Mouse (Mus musculus): ENCODE results near the gene Rnf150. TPM values are rescaled to one million over a fixed set of nuclear protein-coding genes. Genes with fewer than 3 reads are reported as not detected.

Gene Rnf150
- polyA plus RNA-seq, 1 experiment: 12.2 TPM

DNA sequence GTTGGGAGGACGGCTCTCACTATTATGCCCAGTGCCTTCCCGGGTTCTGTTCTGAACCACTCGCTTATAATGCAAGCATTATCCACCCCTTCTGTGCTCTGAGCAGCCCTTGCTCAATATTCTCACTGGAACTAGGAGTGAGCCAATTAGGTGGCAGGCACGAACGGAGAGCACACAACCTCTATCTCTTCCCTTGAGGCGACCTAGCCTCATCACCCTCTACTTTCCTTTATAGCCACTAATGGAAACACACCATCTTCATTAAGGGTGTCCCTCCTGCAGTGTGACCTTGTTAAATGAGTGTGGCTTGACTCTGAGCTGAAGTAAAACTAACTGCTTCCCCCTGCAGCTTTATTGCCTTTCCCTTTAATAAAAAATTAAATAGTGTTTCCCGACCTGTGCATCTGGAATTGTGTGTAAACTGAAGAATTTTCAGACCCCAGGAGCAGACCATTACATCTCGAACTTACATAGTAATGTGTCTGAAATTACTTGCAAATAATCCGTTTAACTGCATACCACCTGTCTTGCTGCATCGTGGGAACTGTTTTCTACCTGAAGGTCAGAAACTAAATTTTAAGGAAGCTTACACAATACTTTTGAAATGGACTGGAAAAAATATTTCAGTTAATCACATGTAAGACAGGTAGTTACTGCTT lies 26.0 kb downstream of the Rnf150 start:
- no peak for DNase-seq (ENCODE audit: low spot score)

GRCm38 (mm10) chr8:82895091-82895490 lies 31.9 kb downstream of the Rnf150 start:
- DNase-seq (ENCODE audit: low spot score): no peak

DNA sequence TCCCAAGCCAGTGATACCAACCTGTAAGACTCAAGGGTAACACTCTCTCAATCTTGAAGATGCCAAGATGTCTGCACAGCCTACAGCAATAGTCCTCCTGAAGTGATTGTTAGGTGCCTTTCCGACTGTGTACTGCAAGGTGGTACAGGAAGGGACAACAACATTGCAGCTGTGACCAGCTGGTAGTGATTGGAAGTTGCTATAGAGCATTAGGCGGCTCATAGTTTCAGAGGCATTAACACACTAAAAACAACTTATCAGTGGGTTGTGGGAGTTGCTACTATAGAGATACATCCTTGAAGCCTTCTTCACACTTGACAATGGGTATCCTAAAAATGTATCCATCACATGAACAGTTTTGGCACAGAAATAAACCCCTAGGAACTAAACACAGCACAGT lies 33.6 kb downstream of the Rnf150 start:
- no peak for DNase-seq (ENCODE audit: low spot score)

- DNase-seq (ENCODE audit: low spot score): no peak
Measured at GRCm38 (mm10) chr8:82897628-82898458, 34.7 kb downstream of the Rnf150 start.

DNA sequence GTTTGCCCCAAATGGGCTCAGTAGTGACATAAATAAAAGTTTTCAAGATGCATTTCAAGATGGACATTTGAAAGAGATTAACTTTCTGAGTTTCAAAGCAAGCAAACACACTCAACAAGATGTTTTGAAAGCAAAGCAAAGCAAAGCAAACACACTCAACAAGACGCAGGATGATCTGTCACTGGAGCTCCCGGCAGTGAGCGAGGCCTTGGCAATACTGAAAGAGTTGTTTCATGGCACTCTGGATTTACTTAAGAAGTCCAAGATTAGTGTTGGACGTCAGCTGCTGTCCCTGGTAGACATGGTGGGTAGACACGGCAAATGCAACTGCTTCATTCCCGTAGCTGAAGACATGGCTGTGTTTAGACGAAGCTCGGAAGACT lies 35.3 kb downstream of the Rnf150 start:
- DNase-seq (ENCODE audit: low spot score): no peak

- DNase-seq (ENCODE audit: low spot score): no peak
Measured at GRCm38 (mm10) chr8:82900958-82901357, 37.8 kb downstream of the Rnf150 start.

DNA sequence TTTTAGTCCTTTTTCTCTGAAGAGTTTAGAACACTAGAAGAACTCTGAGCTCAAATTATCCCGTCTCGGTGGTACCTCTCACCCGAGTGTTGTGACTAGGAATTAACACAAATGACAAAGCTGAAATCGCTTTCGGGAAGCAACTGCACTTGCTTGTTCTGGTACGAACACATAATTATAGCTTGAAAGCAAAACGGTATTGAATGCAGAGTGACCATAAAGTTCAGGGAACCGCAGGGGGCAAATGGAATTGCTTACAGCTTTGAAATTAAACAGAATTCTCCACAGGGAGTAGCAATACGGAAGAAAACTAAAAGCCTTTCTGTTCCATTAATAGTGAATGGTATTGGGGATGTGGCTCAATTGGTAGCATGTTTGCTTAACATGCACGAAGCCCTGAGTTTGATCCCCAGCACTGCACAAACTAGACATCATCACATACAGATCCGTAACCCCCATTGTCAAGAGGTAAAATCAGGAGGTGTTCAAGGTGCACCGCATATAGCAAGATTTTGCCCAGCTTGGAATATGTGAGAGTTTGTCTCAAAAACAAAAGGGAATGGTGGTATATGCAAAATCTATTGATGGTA lies 38.5 kb downstream of the Rnf150 start:
- DNase-seq (ENCODE audit: low spot score): no peak

DNA sequence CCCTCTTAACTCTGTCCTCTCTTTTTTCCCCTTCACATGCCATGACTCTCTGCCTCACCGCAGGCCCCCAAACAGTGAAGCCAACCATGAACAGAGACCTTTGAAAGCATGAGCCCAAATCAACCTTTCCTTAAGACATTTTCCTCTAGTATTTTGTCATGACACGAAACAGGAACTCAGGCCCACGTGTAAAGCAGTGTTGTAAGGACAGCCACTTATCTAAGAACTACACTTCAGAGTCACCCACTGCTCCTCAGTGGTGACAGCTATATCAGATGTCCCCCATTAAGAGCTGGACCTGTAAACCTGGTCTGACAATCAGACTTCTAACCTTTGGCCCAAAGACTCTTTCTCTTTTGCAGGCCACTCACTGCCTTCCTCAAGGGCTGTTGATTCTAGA lies 40.3 kb downstream of the Rnf150 start:
- DNase-seq (ENCODE audit: low spot score): no peak

DNA sequence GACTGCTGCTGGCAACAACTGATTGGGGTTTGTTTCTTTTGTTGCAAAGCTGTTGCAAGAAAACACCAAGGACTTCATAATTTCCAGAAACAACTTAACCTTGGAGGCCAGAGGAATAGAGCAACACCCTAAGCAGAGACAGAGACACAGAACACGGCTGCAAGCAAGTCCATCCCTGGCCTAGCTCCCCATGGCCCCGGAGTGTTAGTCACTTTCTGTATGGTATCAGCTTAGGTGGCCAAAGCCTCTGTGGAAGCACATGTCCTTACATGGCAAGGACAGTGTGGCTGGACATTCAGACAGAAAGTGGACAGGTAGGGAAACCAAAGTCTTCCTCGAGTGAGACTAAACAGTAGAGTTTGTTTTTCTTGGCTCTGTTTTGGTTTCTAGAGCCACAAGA lies 44.1 kb downstream of the Rnf150 start:
- DNase-seq (ENCODE audit: low spot score): no peak

DNA sequence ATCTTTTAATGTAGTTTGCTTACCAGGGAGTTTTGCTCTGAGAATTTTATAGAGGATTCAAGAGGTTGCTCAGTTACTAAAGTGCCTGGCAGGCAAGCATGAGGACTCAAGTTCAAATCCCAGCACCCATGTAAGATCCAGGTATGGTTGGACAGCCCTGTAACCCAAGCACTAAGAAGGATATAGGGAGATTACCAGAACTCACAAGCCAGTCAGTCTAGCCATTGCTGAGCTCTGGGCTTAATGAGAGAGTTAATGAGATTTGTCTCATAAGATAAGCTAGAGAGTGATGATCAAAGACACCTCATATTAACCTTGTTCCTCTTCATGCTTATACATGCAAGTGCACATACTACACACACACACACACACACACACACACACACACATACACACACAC lies 48.3 kb downstream of the Rnf150 start:
- no peak for DNase-seq (ENCODE audit: low spot score)

DNA sequence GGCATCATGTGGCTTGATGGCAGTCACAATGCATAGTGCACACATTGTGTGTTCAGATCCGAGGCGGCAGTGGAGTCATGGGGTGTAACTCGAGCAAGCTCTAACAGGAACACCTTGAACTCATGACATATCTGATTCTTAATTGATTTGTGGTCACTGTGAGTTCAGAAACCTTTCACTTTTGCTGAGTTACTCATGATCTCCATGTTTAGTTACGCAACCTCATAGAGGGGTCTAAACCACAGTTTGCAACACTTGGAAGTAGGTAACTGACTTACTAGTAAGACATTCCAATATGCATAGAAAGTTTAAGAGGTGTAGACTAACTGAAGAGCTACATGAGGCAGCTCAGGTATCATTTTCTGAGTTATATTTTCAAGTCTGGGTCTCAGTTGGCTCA lies 49.1 kb downstream of the Rnf150 start:
- DNase-seq (ENCODE audit: low spot score): no peak

DNA sequence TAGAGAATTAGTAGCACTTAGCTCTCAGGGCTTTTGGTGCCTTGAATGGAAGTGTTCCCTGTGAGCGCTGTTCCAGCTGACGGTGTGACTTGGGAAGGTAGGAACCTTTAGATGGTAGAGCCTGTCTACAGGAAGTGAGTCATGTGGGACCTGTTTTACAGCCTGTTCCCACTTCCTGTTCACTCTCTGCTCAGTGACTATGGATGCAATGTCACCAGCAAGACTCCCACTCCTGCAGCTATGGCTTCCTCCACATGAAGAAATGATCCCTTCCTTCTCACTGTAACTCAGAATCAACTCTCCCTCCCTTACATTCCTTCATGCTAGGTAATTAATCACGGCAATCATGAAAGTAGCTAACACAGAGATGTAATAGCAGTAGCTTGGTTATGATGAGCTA lies 51.4 kb downstream of the Rnf150 start:
- DNase-seq (ENCODE audit: low spot score): no peak

GRCm38 (mm10) chr8:82916851-82917539 lies 53.8 kb downstream of the Rnf150 start:
- DNase-seq (ENCODE audit: low spot score): no peak

- DNase-seq (ENCODE audit: low spot score): no peak
Measured at GRCm38 (mm10) chr8:82917540-82918316, 54.6 kb downstream of the Rnf150 start.

DNA sequence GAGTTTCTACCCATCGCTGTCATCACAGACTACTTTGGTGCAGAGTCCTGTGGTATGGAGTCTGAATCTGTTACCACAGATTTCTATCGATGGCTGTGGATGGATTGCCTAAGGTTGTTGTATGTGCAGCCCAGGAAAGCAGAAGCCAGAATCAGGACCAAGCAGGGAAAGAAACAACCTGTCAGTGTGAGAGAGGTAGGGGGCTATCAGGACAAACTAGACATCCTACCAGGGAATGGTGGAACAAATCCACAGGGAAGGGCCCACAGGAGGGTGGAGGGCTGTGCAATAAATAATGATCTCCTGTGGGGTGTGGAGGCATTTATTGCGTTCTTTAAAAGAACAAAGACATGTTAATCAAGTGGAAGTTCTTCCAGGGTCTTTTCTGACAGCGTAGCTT lies 56.5 kb downstream of the Rnf150 start:
- DNase-seq (ENCODE audit: low spot score): no peak

GRCm38 (mm10) chr8:82920124-82920523 lies 57.0 kb downstream of the Rnf150 start:
- DNase-seq (ENCODE audit: low spot score): no peak

GRCm38 (mm10) chr8:82925286-82925685 lies 62.1 kb downstream of the Rnf150 start:
- DNase-seq (ENCODE audit: low spot score): no peak

- no peak for DNase-seq (ENCODE audit: low spot score)
Measured at GRCm38 (mm10) chr8:82926518-82926917, 63.4 kb downstream of the Rnf150 start.

DNA sequence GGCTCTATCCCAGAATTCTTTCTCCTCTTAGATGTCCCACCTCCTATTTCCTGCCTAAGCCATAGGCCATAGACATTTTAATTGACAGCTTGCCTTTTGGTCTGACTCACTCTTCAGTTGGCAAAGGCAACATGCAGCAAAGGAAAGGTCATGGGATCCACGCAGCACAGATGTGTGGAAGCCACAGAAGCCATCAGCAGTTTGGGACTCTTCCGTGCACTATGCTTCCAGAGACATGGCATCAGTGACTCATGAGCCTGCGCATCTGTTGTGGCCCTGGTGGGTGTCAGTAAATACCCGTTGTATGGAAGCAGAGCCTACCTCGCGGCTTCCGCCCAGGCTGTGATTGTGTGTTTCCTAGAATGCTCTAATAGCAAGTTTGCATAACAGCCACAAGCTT lies 68.4 kb downstream of the Rnf150 start:
- DNase-seq (ENCODE audit: low spot score): no peak

DNA sequence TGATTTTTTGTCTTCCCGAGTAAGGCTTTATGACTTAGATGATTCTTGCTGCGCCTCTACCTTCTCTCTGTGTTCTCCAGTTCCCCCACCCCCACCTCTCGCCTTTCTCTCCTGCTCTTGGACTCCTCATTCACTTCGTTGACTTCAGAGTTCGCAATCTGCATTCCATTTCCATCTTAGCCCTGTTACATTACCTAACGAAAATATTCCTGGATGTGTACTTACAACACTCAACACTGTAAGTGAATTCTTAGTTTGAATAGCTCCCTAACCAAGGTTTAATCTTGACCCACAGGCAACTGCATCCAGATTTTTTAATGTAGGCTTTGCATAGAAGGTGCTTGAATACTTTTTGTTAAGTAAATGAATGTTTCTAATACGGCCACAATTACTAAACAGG lies 73.0 kb downstream of the Rnf150 start:
- no peak for DNase-seq (ENCODE audit: low spot score)

DNA sequence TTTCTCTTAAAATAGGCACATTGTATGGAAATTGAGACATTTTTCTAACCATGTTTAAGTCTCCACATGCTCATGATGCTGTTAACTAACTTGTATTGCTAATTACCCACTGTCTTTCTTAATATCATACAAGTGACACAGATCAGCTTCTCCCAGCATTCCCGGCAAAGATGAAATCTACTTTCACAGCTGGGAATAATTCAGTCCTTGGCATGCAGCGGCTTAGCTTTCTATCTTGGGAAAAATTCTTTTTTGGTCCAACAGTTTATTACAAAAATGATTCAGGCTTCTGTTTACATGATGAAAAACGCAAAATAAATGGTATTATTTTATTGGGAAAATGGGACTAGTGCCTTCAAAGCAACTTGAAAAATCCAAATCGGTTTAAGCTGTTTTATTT lies 73.7 kb downstream of the Rnf150 start:
- no peak for DNase-seq (ENCODE audit: low spot score)

DNA sequence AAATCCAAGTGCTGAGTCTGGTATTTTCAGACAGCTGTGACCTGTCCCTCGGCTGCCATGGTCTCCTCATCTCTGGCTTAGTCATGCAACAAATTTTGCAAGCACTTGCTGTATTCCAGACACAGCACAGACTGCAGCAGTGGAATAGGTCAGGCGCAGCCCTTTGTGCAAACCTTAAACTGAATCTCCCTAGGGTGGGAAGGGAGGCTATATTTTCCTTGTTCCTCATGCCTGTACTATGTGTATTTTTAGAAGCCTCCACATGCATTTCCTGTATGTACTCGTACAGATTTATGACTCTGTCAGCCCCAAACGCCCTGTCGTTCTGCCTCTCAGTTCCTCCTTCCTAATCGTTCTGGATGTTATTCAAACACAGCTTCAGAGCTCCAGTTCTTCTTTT lies 76.8 kb downstream of the Rnf150 start:
- DNase-seq (ENCODE audit: low spot score): no peak

Data from urinary bladder, adult 2 months (tissue).